Mouse (Mus musculus): ENCODE data around the gene Slc22a5. TPM values are rescaled to one million over a fixed set of nuclear protein-coding genes. Genes with fewer than 3 reads are reported as not detected.
"Not testable (repeated sequence)": the region's sequence is repeated elsewhere in the genome, so short reads cannot be mapped to it uniquely, and the experiment has no call there.

Gene Slc22a5
- 41.1 and 58.0 TPM in 2 replicates for polyA plus RNA-seq (2012; rRNA removed)

DNA sequence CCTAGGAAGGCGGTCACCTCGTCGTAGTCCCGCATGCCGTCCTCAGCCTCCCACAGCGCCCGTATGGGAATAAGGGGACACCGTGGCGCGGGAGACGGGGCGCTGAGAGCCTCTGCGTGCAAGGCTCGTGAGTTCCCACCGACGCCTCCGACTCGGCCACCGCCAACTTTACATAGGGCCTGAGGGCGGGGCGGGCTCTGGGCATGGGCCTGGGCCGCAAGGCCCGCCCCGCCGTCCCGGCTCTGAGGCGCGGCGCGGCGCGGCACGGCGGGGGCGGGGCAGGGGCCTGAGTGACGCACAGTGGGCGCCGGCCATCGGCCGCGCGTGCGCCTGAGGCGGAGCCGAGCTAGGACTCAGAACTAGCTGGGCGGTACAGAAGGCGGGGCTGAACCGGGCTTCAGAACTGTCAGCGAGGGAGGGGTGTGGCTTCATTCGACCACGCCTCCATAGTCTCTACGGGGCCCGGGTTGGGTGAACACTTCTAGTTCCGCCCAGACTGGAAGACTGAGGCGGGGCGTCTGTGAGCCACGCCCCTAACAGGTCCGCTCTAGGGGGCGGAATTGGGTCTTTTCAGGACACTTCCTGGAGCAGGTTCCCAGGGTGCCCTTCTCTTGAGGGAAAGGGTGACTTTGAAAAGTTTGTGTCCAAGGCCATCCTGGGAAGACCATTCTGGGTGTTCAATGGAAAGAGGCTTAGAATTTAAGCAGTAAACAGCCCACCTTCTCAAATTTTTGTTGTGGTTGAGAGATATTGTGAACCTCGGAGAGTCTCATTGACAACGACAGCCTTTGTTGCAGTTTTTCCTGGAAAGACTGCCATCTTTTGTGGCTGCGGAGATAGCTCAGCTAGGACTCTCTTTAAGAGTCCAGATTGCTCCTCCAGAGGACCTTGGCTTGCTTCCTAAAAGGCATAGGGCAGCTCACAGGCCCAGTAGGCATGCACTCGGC lies at the start of gene Slc22a5:
Gene Slc22a5 (minus strand): TSS at position 156 of the 947 bp plus-strand sequence.
- DNase-seq (ENCODE audit: low read depth) = peak; percentile 91

DNA sequence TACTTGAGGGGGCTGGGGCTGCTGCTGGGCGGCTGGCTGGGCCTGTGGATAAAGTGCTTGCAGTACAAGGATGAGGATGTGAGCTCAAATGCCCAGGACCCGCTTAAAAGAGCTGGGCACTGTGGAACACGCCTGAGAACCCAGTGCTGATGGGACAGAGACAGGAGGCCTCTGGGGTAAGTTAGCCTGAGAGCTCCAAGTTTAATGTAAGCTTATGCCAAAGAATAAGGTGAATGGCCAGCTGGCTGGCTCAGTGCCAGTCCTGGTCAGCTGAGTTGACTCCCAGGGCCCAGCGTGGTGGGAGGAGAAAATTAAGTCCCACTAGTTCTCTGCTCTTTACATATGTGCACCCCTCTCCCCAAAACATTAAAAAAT lies 40.5 kb upstream of the Slc22a5 start:
- not testable (repeated sequence) for DNase-seq (ENCODE audit: low read depth)

DNA sequence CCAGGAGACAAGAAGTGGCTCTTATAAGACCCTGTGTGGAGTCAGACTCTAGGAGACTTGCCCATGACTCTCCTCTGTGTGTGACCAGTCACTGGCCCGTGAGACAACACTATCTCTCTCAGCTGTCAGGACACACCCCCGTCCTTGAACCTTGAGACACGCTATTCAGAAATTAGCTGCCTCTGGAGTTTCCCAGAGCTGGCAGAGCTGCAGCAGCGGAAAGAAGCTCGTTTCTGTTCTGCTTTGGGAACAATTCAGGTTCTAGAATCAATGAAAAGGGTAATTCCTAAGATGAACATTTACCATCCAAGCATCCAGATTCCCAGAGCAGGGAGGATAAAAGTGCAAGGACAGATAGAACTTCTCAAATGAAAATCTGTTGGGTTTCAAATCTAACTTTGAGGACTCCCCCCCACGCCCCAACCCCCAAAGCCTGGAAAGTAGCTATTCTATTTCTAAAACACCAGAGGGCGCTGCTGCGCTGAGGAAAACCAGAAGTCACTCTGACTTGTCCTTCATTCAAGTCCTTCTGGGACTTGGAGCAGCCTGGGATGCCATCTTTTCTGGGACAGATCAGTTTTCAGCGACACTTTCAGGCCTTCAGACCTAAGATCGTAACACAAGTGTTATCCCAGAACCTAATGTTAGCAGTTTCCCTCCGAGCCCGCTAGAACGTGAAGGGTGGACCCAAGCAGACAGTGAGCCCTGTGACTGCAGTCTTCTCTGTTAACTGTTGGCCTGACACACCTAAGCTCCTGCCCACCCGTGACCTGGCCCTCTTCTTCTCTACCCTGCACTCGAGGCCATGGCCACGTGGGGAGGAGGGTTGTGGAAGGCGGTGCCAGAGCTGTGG lies 39.9 kb upstream of the Slc22a5 start:
- no peak for DNase-seq (ENCODE audit: low read depth)

DNA sequence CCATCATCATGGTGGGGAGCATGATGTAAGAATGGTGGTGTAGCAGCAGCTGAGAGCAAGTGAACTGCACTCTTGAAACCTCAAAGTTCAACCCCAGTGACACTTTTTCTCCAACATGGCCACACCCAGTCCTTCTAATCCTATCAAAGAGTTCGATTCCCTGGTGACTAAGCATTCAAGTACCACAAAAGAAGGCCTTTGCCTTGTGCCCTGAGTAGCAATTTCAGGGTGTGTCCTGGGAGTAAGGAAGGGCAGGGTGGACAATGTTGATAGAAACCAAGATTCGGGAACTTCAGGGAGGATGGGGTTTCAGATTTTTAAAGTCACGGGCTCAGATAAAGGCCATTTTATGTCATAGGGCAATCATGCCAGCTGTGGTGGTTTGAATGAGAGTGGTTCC lies 38.3 kb upstream of the Slc22a5 start:
- DNase-seq (ENCODE audit: low read depth) = no peak

GRCm38 (mm10) chr11:53928585-53928984 lies 37.1 kb upstream of the Slc22a5 start:
- peak; percentile 38 for DNase-seq (ENCODE audit: low read depth)

- no peak for DNase-seq (ENCODE audit: low read depth)
Observed at GRCm38 (mm10) chr11:53926303-53926702, 34.8 kb upstream of the Slc22a5 start.

DNA sequence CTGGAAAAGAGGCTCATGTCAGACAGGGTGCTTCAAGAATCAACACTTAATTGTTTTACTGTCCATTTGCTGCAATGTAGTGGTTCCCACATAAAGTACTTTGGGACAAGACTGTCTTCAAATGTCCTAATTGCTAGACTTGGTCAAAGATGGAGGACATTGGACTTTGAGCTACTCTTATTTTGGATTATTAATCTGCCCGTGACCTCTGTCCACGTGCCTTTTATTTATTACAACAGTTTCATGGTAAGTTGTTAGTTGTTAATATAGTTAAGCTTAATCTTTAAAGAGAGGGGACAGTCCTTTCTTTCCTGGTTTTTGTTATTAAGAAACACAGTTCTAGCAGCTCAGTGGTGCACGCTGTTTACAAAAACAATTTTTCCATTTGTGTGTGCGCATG lies 27.4 kb upstream of the Slc22a5 start:
- DNase-seq (ENCODE audit: low read depth) = no peak

DNA sequence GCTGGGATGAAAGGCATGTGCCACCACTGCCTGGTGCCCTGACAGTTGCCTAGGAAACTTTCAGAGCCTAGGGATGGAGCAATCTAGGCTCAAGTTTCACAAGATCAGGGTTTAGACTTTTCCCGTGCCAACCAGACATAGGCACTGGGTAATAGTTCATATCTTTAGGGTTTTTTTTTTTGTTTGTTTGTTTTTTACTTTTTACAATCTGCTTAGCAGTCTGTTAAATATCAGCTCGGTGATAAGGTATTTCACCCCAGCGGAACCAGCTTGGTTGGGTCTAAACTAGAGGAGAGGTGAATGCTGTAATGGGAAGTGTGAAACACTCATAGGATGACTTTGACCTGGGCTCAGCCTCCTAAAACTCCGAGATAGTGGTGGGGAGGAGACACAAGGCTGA lies 19.6 kb upstream of the Slc22a5 start:
- no peak for DNase-seq (ENCODE audit: low read depth)

DNA sequence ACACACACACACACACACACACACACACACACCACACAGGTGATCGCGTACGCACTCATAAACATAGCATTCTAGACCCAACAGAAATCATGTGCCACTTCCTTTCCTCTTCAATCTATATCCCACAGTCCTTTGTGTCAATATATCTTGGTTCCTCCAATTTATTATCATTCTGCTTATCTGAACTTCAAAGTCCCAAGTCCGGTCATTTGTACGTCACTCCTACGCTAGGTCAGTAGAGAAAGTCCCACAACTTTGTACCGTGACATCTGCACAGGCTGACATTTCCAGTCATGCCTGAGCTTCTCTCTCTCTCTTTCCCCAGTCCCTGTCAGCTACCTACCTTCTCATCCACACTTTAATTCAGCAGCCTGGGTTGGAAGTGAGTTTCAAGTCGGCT lies 17.2 kb upstream of the Slc22a5 start:
- DNase-seq (ENCODE audit: low read depth) = no peak

DNA sequence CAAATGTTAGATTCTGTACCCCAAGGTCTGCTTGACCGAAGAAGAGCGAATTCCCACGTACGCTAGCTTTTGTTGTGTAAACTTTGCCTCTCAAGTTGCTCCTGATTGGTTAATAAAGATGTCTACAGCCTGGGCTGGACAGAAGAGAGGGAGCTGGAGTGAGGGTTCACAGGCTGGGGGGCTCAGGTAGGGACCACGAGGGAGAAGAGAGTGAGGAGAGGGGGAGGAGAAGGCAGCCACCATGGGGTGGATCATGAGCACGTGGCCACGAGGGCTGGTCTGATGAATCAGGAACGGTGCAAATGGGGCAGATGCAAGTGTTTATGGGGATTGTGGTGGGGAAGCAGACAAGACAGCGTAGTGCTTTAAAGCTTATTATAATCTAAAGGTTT lies 13.1 kb upstream of the Slc22a5 start:
- no peak for DNase-seq (ENCODE audit: low read depth)

DNA sequence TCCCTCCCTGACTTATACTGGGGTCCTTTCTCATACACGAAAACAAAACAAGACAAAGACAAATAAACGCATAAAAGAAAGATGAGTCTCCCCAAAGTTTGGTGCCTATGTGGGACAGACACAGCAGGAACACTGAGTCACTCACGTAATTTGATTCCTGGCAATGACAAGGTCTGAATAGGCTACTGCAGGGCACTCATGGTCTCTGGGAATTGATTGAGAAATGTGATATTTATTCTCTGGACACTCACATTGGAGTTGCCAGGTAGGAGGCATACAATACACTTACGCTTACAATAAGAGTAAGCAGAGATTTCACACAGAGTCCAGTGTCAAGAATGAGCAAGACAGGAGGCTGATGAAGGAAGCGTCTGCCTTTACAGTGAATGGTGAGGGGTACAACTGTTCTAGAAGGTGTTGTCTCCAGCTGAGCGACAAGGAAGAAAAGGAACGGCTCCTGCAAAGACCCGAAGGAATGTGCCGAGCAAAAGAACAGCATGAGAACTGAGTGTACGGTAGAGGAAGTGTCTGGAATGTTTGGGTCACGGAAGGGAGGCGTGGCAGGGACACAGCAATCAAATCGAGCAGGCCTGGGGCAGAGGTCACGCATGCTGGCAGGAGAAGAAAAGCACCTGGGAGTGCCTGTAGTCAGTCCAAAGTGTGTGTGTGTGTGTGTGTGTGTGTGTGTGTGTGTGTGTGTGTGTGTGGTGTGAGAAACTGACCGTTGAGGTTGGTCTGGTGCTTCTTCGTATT lies 12.5 kb upstream of the Slc22a5 start:
- no peak for DNase-seq (ENCODE audit: low read depth)

- no peak for DNase-seq (ENCODE audit: low read depth)
Observed at GRCm38 (mm10) chr11:53902741-53903140, 11.3 kb upstream of the Slc22a5 start.

GRCm38 (mm10) chr11:53900991-53901390 lies 9.5 kb upstream of the Slc22a5 start:
- DNase-seq (ENCODE audit: low read depth) = no peak

DNA sequence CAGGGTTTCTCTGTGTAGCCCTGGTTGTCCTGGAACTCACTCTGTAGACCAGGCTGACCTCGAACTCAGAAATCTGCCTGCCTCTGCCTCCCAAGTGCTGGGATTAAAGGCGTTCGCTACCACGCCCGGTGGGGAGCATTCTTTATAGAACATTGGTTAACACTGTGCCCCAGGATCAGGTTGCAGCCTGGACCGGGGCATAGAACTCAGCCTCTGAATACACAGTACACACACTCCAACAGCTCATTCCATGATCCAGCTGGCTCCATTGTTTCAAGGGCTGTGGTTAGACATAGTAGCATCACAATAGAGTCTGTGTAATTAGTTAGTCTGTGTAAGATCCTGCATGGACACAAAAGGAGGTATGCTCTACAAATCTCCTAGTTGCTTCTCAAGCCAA lies 8.5 kb upstream of the Slc22a5 start:
- no peak for DNase-seq (ENCODE audit: low read depth)

DNA sequence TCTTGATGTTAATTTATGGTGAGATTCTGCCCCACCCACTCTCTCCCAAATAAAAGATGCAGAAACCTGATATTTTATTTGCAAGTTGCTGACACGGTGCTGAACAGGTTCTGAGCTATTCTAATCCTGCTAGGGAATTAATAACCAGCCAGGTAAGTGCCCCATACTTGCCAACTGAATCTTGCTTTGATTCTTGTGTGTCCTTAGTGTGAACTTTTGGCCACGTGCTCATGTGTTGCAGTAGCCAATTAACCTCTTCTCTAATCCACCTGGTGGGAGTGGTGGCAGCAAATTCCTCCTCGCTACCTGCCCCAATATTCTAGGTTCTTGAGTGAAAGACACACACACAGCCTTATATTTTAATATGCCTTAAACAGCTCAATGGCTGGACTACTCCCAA lies 7.5 kb upstream of the Slc22a5 start:
- DNase-seq (ENCODE audit: low read depth) = no peak

DNA sequence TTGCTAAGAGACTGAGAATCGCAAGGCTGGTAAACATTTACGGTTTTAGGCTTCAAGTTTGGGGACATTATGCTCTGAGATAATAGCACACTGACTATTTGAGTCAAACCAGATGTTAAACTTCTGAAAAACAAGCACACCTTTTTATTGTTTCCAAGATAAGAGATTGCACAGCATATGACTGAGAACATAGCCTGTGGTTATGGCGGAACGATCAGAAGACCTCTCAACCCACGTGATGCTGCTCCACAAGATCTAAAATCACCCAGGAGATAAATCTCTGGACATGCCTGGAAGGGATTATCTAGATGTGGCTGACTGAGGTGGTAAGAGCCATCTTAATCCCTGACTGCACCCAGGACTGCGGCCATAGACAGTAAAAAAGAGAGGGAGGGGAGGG lies 5.5 kb upstream of the Slc22a5 start:
- DNase-seq (ENCODE audit: low read depth) = no peak

- DNase-seq (ENCODE audit: low read depth) = no peak
Observed at GRCm38 (mm10) chr11:53893451-53893850, 2.0 kb upstream of the Slc22a5 start.

DNA sequence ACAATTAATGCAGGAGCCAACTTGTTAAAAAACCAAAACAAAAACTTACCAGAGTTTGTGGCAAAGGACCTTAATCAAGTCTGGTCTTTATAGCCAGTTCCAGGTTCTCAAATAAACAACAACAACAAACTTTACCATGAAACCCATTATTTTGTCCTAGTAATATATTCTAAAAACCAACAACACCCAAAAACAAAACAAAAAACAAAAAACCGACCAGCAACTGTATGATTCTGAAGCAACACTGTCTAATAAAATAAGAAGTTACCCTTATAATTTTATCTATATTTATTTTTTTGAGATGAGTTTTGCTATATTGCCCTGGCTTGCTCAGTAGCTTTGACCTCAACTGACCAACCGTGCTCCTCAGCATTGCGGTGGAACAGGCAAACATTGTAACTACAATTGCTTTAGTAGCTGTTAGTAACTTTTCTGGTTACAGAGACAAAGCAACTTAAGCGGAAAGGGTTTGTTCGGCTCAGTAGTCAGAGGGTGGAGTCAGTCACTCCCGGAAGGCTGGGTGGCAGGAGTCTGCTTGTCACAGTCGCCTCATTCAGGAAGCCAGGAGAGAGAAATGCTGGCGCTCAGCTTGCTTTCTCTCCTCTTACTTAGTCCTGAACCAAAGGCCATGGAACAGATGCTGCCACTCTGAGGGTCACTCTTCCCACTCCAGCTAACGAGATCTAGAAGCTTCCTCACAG lies 1.4 kb upstream of the Slc22a5 start:
- no peak for DNase-seq (ENCODE audit: low read depth)

DNA sequence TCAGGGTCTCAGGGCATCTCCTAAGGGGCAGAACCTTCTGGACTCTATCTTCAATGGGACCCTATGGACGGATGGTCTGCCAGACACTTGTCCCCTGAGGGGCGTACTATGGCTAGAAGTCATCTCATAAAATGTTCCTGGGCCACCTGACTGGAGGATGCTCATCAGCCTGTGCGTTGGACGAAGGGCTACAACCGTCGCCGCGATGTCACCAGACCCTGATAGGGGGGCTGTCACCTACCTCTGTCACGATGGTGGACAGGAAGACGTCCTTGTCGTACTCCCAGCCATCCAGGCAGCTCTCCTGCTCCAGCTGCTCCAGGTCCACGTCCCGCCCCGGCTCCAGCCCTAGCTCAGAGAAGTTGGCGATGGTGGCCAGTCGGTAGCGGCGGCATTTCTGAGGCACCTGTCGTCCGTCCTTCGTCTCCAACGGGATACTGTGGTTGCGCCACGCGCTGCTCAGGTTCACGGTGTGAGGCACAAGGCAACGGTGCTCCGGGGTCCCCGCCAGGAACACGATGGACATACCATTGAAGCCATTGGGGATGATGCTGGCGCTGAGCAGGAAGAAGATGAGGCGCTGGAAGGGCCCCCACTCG lies 455 bp downstream of the Slc22a5 start:
- DNase-seq (ENCODE audit: low read depth) = no peak

GRCm38 (mm10) chr11:53890225-53890624 lies 1.2 kb downstream of the Slc22a5 start:
- DNase-seq (ENCODE audit: low read depth) = no peak

- no peak for DNase-seq (ENCODE audit: low read depth)
Observed at GRCm38 (mm10) chr11:53889091-53889645, 2.3 kb downstream of the Slc22a5 start.

All from gonadal fat pad, adult 2 months (tissue).